Mouse (Mus musculus) hematopoietic stem cell, adult 5-6 weeks (primary cell): ENCODE measurements around the gene Chst8. TPM values are rescaled to one million over a fixed set of nuclear protein-coding genes. Genes with fewer than 3 reads are reported as not detected.

Experiments used
- ATAC-seq, 2 experiments: fragments of 125-278 bp in 1 of 2; replicated peaks in 1 of 2; 2 replicates each; pipeline ENCODE4 v1.8.0; 2016 to 2017; ENCODE audit warnings: inconsistent platforms in 2 of 2, mild to moderate bottlenecking in 2 of 2, moderate number of reproducible peaks in 2 of 2, low read depth in 1 of 2, moderate TSS enrichment in 1 of 2; ENCODE audit not compliant: low FRiP score in 2 of 2, poor library complexity in 2 of 2, severe bottlenecking in 2 of 2, insufficient read depth in 1 of 2, low TSS enrichment in 1 of 2
- total RNA-seq: library from RNA; stranded (forward); fragments of 172-1452, 232-1000 nt; gene quantifications from 2 replicates; pipeline ENCODE4 v1.2.3, GENCODE M21; 2017

The Chst8 gene
- total RNA-seq, 1 experiment from 2014 or later = not detected

- ATAC-seq = peak; percentile 86 to 95
These were observed 182.1 kb downstream of the Chst8 start for GRCm38 (mm10) chr7:34630211-34631085.

- ATAC-seq = no peak
These were observed 182.8 kb downstream of the Chst8 start for GRCm38 (mm10) chr7:34629702-34630210.

Other genes with a start within 250 kb of the Chst8 start
- 1.3 TPM in 1 of 2 replicates, not detected in the other for gene Kctd15, start 156.0 kb downstream of the Chst8 start, total RNA-seq
- gene Pepd, start 99.7 kb upstream of the Chst8 start, total RNA-seq = 23.5 and 28.3 TPM in 2 replicates
- 34.9 and 43.3 TPM in 2 replicates for gene Cebpg, start 243.9 kb upstream of the Chst8 start, total RNA-seq